Mouse (Mus musculus): ENCODE data around the gene Runx2. TPM values are rescaled to one million over a fixed set of nuclear protein-coding genes. Genes with fewer than 3 reads are reported as not detected.

Runx2 gene
- polyA plus RNA-seq, 2 experiments, result 16.5 to 27.5 TPM

- Histone ChIP-seq H3K9me3 (ENCODE audit: control insufficient read depth, low read length) (no peaks in the 10 kb centered on the region), H3K9ac (ENCODE audit: low read depth, low read length, severe bottlenecking) (no peak overlapping the region), H3K27ac (replicated peaks; ENCODE audit: low read depth, low read length) (no peak overlapping the region), H3K4me3 (replicated peaks; ENCODE audit: low read length) (no peak overlapping the region), H3K36me3 (ENCODE audit: control insufficient read depth, insufficient read depth, low read length) (no peaks in the 10 kb centered on the region), H3K4me2 (replicated peaks; ENCODE audit: low read depth, low read length, severe bottlenecking) (no peak overlapping the region), H3K4me1 (ENCODE audit: control insufficient read depth, insufficient read depth, low read length) (no peaks in the 10 kb centered on the region), H3K27me3 (ENCODE audit: control insufficient read depth, insufficient read depth, low read length) (no peaks in the 10 kb centered on the region)
- peak; percentile 82 for DNase-seq (ENCODE audit: low spot score)
- ATAC-seq (ENCODE audit: low FRiP score, low read depth), result peak; percentile 84; the same call in 1 of the 2 replicates
- 30% methylated on average over 12 of the region's 12 CpGs for WGBS
- TF ChIP-seq POLR2A (IDR thresholded peaks at IDR 0.05; ENCODE audit: borderline replicate concordance, extremely low read depth, insufficient read depth, insufficient read length), result no peak
Measured at GRCm38 (mm10) chr17:44455681-44456600, 358.7 kb downstream of the Runx2 start.

GRCm38 (mm10) chr17:44449915-44450471, 364.6 kb downstream of the Runx2 start:
- TF ChIP-seq POLR2A (IDR thresholded peaks at IDR 0.05; ENCODE audit: borderline replicate concordance, extremely low read depth, insufficient read depth, insufficient read length), result no peak
- Histone ChIP-seq H3K4me3 (replicated peaks; ENCODE audit: low read length) (no peak overlapping the region), H3K4me1 (ENCODE audit: control insufficient read depth, insufficient read depth, low read length) (no peaks in the 10 kb centered on the region), H3K36me3 (ENCODE audit: control insufficient read depth, insufficient read depth, low read length) (no peaks in the 10 kb centered on the region), H3K9me3 (ENCODE audit: control insufficient read depth, low read length) (no peaks in the 10 kb centered on the region), H3K27me3 (ENCODE audit: control insufficient read depth, insufficient read depth, low read length) (no peaks in the 10 kb centered on the region), H3K9ac (ENCODE audit: low read depth, low read length, severe bottlenecking) (no peak overlapping the region), H3K27ac (replicated peaks; ENCODE audit: low read depth, low read length) (no peak overlapping the region), H3K4me2 (replicated peaks; ENCODE audit: low read depth, low read length, severe bottlenecking) (no peak overlapping the region)
- DNase-seq (ENCODE audit: low spot score), result no peak
- 42% methylated on average over 9 of the region's 9 CpGs for WGBS
- ATAC-seq (ENCODE audit: low FRiP score, low read depth), result no peak

Other genes with a start within 250 kb of the Runx2 start
- gene Supt3, start 37.6 kb downstream of the Runx2 start, polyA plus RNA-seq (2012; rRNA removed), result 9.6 and 10.5 TPM in 2 replicates
- 21.3 and 23.7 TPM in 2 replicates for gene Supt3, start 37.6 kb downstream of the Runx2 start, polyA plus RNA-seq (2014; fragmentation: Nextera tagmentation; extraction: Ambion mirVana)